Mouse (Mus musculus) layer of hippocampus, adult 2 months (tissue): Measurements from ENCODE around the gene 4930562C15Rik. TPM values are rescaled to one million over a fixed set of nuclear protein-coding genes. Genes with fewer than 3 reads are reported as not detected.

Experiments
- DNase-seq, 2 experiments: peaks; one replicate each; pipeline ENCODE4 v3.0.0; 2022; ENCODE audit warnings: low spot score in 2 of 2
- H3K27ac ChIP-seq: fragments of 200-600 bp; 2 replicates; pipeline ENCODE4 v1.8.1; 2022
- H3K4me3 ChIP-seq: fragments of 200-600 bp; 2 replicates; pipeline ENCODE4 v1.8.1; 2022; ENCODE audit warnings: mild to moderate bottlenecking
- CTCF ChIP-seq: fragments of 200-600 bp; conservative IDR thresholded peaks from 2 replicates; pipeline ENCODE4 v1.8.1; 2022; ENCODE audit warnings: antibody characterized with exemption, mild to moderate bottlenecking, moderate library complexity
- total RNA-seq, 2 experiments: library from RNA; stranded (reverse); gene quantifications; 2 replicates each; pipeline ENCODE4 v1.2.3; 2021

4930562C15Rik gene
- total RNA-seq, 2 experiments from 2014 or later = not detected

DNA sequence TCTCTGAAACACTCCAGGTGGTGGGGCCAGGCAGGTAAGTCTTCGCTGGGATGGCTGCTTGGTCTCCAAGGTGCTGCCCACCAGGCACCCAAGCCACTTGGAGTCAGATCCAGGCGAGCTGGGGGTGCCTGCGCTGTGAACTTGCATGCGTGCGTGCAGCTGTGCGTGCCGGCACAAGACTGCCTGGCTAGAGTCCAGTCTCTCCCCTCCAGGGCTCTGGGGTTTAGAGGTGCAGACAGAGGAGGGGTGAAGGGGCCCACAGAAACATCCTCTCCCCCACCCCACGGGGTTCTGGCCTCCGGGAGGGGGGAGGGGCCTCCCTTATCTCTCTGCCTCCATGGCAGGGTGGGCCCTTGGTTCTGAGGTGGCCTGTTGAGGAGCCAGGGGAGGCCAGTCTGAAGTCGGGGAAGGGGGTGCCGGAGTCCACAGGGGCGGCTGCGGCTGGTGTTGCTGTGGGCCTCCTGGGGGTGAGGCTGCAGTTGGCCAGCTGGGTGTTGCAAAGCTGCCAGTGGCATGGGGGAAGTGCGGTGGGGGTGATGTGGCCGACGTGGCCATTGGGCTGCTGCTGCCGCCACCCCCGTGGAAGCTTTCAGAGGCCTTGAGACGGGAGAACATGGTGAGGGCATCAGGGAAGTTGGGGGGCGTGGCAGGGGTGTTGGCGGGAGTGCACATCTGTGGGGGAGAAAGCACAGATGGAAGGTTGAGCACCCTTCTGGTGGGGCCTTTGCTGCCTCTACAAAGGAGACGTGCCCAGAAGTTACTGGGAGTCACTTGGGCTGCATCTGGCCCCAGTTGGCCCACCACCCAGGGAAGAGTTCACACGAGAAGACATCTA is 40.2 kb downstream of the 4930562C15Rik start:
- H3K4me3 ChIP-seq = no peak overlapping the region
- peak overlapping the region; percentile 28; the same call in 1 of the 2 replicates for H3K27ac ChIP-seq
- TF ChIP-seq CTCF = no peak
- DNase-seq = no peak

DNA sequence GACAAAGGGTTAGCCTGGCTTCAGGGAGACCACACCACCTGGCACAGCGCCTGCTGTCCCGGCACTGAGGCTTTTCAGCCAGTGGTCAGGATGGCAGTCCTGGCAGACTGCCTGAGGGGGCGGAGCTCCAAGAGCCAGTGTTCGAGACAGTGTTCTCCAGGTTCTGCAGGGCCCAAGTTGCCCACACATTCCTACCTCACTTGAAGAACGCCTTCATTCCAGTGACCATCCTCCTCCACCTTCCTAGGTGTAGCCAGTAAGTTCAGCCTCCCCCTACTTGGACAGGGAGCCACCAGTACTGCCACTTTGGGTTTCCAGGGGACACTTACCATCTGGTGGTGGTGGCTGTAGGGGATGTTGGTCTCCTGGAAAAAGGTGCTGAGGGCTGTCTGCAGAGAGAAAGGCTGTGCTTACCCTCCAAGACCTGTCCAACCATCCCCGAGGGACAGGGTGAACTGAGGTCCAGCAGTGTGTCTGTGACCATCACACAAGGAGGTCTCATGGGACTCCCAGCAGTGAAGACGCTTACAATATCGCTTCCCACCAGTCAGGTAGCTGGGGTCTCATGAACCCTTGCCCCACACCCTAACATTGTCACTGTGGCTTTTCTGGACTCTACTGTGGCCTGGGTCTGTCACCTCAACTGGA is 40.9 kb downstream of the 4930562C15Rik start:
- DNase-seq = peak in 1 of 2 experiments; percentile 59
- Histone ChIP-seq H3K27ac (peak overlapping the region; percentile 28; the same call in 1 of the 2 replicates), H3K4me3 (no peak overlapping the region)
- no peak for TF ChIP-seq CTCF

DNA sequence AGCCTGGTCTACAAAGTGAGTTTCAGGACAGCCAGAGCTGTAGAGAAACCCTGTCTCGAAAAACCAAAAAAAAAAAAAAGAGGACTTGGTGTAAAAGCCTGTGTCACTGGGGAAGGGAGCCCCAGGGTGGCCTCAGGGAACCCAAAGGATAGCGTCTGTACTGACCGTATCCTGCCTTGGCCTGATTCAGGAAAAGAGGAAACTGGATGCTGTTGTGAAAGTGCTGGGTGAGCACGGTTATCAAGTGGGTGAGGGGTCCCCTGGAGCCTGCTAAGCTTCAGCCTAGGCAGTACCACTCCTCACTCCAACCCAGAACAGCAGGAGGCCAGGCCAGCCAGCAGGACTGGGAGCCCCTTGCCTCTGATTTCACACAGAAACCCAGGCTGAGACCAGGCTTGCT is 42.0 kb downstream of the 4930562C15Rik start:
- no peak overlapping the region for H3K4me3 ChIP-seq
- DNase-seq = no peak
- no peak for TF ChIP-seq CTCF
- H3K27ac ChIP-seq = no peak overlapping the region

DNA sequence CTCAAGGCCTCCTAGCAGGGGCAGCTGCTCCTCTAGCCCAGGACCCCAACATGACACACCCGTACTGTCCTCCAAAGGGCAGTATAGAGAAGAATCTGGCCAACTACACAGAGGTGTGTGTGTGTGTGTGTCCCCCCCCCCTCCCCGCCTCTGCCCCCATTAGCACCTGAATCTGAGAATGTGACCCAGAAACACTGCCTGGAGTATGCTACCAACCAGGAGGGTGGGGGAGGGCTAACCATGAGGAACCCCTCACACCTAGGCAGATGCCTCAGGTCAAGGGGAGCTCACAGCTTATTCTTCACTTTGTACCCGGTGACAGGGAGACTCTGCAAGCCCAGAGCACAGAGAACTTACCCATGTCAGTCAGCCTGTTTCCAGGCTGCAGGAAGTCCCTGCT is 42.5 kb downstream of the 4930562C15Rik start:
- TF ChIP-seq CTCF = no peak
- Histone ChIP-seq H3K27ac (peak overlapping the region; percentile 99), H3K4me3 (peak overlapping the region; percentile 100)
- no peak for DNase-seq

DNA sequence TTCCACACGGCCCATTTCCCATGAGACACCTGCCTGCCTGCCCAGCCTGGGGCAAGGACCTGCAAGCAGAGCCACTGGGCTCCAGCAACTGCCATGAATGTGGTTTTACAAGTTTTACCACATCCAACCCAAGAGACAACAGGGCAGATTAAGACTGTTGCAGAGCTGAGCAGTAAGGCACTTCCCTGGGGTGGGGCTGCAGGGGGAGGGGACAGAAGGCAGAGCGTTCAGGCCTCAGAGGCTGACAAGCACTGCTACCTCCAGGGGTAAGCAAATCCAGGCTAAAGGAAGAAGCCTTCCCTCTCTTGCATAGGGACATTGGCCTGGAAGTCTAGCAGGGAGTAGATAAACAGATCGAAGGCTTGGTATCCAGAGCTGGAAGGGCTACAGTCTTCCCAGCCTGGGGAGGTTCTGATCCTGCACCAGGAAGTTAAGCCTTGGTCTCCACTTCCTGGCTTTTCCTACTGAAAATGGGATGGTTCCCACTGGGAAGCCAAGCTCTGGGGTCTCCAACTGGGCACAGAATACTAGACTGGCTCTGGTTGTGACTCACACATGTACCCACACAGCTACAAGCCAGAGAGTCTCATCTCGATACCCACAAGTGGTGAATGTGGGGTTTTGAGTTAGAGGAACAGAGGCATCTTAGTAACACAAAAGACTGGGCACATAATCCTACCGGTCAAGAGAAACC is 43.1 kb downstream of the 4930562C15Rik start:
- DNase-seq = no peak
- peak overlapping the region; percentile 100 for H3K4me3 ChIP-seq
- peak overlapping the region; percentile 99 for H3K27ac ChIP-seq
- no peak for TF ChIP-seq CTCF

DNA sequence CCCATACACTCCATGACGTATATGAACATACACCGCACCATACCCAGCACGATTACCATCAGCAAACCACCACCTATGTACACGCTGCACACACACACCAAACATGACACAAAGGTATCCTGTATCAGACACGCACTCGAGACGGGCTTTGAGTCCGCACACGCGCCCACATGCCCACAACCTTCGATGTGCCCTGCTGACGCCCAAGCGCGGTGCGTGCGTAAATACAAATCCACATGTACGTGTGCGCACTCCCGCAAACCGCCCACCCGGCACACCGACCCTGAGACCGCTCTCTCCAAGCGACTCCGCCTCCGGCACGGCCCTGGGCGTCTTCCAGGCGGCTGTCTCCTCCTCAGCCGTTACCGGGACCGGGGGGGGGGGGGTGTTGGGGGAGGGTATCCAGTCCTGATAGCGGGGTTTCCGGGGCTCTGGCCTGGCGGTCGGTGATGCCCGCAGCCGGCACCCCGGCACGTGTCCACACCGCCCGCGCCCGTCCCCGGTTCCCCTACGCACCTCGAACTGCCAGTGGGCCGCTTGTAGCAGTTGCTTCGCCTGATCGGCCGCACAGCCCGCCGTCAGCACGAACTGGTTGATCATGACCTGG is 44.0 kb downstream of the 4930562C15Rik start:
- Histone ChIP-seq H3K4me3 (peak overlapping the region; percentile 100), H3K27ac (peak overlapping the region; percentile 99)
- DNase-seq = peak in 1 of 2 experiments; percentile 37
- no peak for TF ChIP-seq CTCF

DNA sequence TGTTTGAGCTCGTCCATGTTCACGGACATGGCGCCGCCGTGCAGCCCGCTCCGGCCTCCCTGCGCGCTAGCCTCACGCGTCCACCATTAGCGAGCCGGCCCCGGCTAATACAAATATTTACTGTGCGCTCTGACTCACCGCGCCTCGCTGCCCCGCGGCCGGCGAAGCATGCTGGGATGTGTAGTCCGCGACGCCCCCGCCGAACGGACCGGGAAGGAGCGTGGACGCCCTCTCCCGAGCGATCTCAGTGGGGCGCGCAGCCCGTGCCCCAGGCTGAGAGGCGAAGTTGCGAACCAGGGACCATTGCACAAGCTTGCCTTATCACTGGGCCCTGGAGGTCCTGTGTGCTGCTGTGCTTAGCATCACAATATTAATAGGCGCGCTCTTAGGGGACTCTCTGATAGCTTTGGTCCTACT is 44.5 kb downstream of the 4930562C15Rik start:
- Histone ChIP-seq H3K27ac (peak overlapping the region; percentile 99), H3K4me3 (peak overlapping the region; percentile 100)
- DNase-seq = peak; percentile 91
- TF ChIP-seq CTCF = peak; percentile 60

DNA sequence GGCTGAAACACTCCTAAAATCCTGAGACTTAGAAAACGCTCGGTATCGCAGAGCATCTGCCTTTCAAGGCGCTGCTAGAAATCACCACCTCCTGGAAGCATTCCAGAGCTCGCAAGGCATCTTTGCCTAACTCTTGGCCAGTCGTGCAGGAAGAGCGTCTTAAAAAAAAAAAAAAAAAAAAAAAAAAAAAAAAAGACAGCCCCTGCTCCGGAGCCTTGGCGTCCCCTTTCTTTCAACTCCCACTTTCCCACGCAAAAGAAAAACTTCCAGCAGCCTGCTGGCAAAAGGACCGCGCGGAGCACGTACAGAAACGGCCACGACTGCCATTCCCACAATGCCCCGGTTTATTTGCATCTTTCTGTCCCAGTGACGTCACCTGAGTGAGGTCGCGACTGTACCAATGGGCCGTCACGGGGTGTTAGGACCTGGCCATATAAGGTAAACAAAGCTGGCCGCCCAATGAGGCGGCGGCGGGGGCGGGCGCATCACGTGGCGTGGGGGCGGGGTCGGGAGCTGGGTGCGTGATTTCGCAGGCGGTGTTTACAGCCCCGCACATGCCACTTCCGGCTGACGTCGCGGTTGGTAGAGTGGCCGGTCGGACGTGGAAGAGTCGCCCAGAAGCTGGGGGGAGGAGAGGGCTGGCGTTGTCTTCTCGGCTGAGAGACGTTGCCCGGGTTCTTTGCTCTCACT is 45.1 kb downstream of the 4930562C15Rik start, which contains the start of gene Ubald1:
Gene Ubald1 (minus strand): TSS at position 180 of the 690 bp plus-strand sequence.
- no peak for TF ChIP-seq CTCF
- Histone ChIP-seq H3K27ac (peak within 1 kb of the TSS; percentile 99), H3K4me3 (peak within 1 kb of the TSS; percentile 100)
- DNase-seq = peak; percentile 98 to 99

DNA sequence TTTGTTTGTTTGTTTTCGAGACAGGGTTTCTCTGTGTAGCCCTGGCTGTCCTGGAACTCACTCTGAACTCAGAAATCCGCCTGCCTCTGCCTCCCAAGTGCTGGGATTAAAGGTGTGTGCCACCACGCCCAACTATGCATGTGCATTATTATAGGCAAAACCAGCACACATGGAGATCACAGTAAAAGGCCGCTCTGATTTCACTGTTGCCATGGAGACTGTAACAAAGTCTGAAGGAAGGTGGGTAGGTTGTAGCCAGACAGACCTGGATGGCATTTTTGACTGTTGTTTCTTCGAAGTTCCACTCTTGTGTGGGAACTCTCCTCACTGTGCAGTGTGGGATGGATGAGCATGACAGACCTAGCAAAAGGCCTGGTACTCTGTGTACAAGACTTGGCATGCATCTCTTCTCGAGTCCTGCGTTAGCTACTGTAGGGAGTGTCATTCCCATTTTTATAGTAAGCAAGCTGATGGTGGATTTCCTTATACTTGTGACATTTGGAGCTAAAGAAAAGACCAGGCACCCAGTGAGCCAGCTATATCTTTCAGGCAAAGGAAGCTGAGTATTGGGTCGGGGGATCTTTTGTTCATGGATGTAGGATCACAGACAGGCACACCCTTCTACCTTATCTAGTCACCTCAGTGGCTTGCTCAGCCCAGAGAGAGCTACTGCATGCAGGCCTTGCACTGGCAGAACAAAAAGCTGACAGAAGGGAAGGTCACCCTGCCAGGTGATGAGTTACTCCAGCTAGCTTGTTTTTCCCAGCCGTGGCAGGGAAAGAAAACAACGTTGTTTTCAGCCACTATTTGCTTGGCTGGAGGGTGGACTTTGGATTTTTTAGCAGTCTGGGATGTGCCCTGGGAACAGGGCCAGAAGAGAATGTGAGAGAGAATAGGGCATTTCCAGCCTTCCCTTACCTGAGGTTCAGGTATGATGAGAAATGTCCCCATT is 46.5 kb downstream of the 4930562C15Rik start:
- Histone ChIP-seq H3K27ac (peak overlapping the region; percentile 99), H3K4me3 (peak overlapping the region; percentile 76)
- DNase-seq = no peak
- TF ChIP-seq CTCF = no peak

DNA sequence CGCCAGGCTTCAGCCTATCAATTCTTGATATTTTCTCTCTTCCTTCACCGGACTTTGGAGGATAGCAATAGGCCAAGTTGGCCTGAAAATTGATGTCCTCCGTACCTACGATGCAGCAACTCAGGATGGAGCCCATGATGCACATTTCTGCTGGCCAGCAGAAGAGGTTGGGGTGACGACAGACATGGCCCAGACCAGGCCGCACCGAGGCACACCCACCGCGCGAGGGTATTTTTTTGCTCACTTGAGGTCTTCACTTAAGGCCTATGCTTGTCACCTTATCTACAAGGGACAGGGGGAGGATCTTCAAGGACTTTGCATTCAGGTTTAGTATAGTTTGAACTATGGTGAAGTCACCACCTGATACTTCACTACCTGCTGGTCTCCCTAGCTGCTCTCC is 49.7 kb downstream of the 4930562C15Rik start:
- H3K4me3 ChIP-seq = no peak overlapping the region
- peak overlapping the region; percentile 99; the same call in 1 of the 2 replicates for H3K27ac ChIP-seq
- no peak for TF ChIP-seq CTCF
- DNase-seq = no peak
